Mouse (Mus musculus) hindbrain, postnatal 0 days (tissue): Measurements from ENCODE around the gene Grin2c. TPM values are rescaled to one million over a fixed set of nuclear protein-coding genes. Genes with fewer than 3 reads are reported as not detected.

Experiments used
- ATAC-seq: fragments of 200-750 bp; cut with Nextera tagmentation; 2 replicates; pipeline ENCODE4 v1.8.0; 2017; ENCODE audit warnings: mild to moderate bottlenecking, moderate TSS enrichment, moderate library complexity
- DNase-seq: peaks from one replicate; pipeline ENCODE4 v3.0.0-alpha.2; 2015; ENCODE audit warnings: low spot score
- H3K27ac ChIP-seq: fragments of 300-500 bp; sonication (generic); 2 replicates; pipeline ENCODE4 v1.5.1; 2014; ENCODE audit warnings: mild to moderate bottlenecking
- H3K27me3 ChIP-seq: fragments of 300-500 bp; sonication (generic); 2 replicates; pipeline ENCODE4 v1.6.1; 2014; ENCODE audit warnings: low read length, mixed read lengths; ENCODE audit not compliant: insufficient read depth
- H3K36me3 ChIP-seq: fragments of 300-500 bp; sonication (generic); 2 replicates; pipeline ENCODE4 v1.6.1; 2014; ENCODE audit warnings: low read length, mixed read lengths; ENCODE audit not compliant: insufficient read depth
- H3K4me1 ChIP-seq: fragments of 300-500 bp; sonication (generic); 2 replicates; pipeline ENCODE4 v1.6.1; 2014; ENCODE audit warnings: antibody characterized with exemption, low read length, mixed read lengths; ENCODE audit not compliant: insufficient read depth
- H3K4me2 ChIP-seq: fragments of 300-500 bp; sonication (generic); 2 replicates; pipeline ENCODE4 v1.6.1; 2014; ENCODE audit warnings: low read depth, mild to moderate bottlenecking, low read length, moderate library complexity, mixed read lengths
- H3K4me3 ChIP-seq: fragments of 300-500 bp; sonication (generic); 2 replicates; pipeline ENCODE4 v1.5.1; 2014; ENCODE audit warnings: low read length
- H3K9ac ChIP-seq: fragments of 300-500 bp; sonication (generic); replicated peaks from 2 replicates; pipeline ENCODE4 v1.6.1; 2014; ENCODE audit warnings: mild to moderate bottlenecking, low read length, moderate library complexity, mixed read lengths
- H3K9me3 ChIP-seq: fragments of 300-500 bp; sonication (generic); 2 replicates; pipeline ENCODE4 v1.6.1; 2016; ENCODE audit warnings: low read length, mixed read lengths
- CTCF ChIP-seq: IDR thresholded peaks from 2 replicates; pipeline ENCODE4 v1.5.1; 2016; ENCODE audit warnings: antibody characterized with exemption, control low read depth, low read depth
- WGBS: fragments of 180-500 bp; shearing (Covaris S2); extraction: QIAGEN DNeasy Blood & Tissue Kit; methylation state at CpG from one replicate; pipeline ENCODE4 v1.1.7; 2014; 5-methylcytosine and 5-hydroxymethylcytosine counted together
- polyA plus RNA-seq: library from polyadenylated mRNA; unstranded; fragments of >200 nt; fragmentation: Nextera tagmentation; extraction: Ambion mirVana; gene quantifications from 2 replicates; pipeline ENCODE4 v1.2.1, GENCODE M21; 2015
- total RNA-seq: library from RNA; depleted of rRNA; stranded (reverse); fragments of >200 nt; gene quantifications from 2 replicates; pipeline ENCODE4 v1.2.3, GENCODE M21; 2014; rRNA removed

Gene Grin2c
- total RNA-seq (6.9 and 7.1 TPM in 2 replicates), polyA plus RNA-seq (1.0 and 1.1 TPM in 2 replicates)

GRCm38 (mm10) chr11:115267061-115267883 lies at the start of gene Grin2c:
Grin2c (minus strand) TSS chr11:115267243.
- H3K4me3 ChIP-seq, result peak within 1 kb of the TSS; percentile 38
- H3K27ac ChIP-seq, result no peak within 1 kb of the TSS
- peak within 1 kb of the TSS; percentile 40 for H3K9ac ChIP-seq
- H3K27me3 ChIP-seq, result peaks cover 52% of the 10 kb centered on the region
- H3K4me2 ChIP-seq, result peak within 1 kb of the TSS; percentile 61
- peaks cover 13% of the 10 kb centered on the region for H3K4me1 ChIP-seq
- H3K9me3 ChIP-seq, result no peaks in the 10 kb centered on the region
- ATAC-seq (no peak), DNase-seq (no peak)
- no peak for TF ChIP-seq CTCF
- WGBS, result 9% methylated on average over 38 of the region's 50 CpGs
- H3K36me3 ChIP-seq, result peaks cover 13% of the 10 kb centered on the region

GRCm38 (mm10) chr11:115314249-115314648 lies 47.2 kb upstream of the Grin2c start:
- H3K27ac ChIP-seq, result no peak overlapping the region
- 36% methylated on average over 2 of the region's 2 CpGs for WGBS
- peak; percentile 41 for TF ChIP-seq CTCF
- no peak for ATAC-seq
- no peak overlapping the region for H3K4me3 ChIP-seq
- no peaks in the 10 kb centered on the region for H3K36me3 ChIP-seq
- no peak for DNase-seq
- no peaks in the 10 kb centered on the region for H3K9me3 ChIP-seq
- H3K4me1 ChIP-seq, result no peaks in the 10 kb centered on the region
- H3K9ac ChIP-seq, result no peak overlapping the region
- H3K27me3 ChIP-seq, result peaks cover 55% of the 10 kb centered on the region
- H3K4me2 ChIP-seq, result no peak overlapping the region

GRCm38 (mm10) chr11:115308781-115309180 lies 41.7 kb upstream of the Grin2c start:
- DNase-seq (no peak), ATAC-seq (no peak)
- Histone ChIP-seq H3K36me3 (no peaks in the 10 kb centered on the region), H3K4me2 (no peak overlapping the region), H3K9ac (no peak overlapping the region), H3K9me3 (no peaks in the 10 kb centered on the region), H3K4me3 (no peak overlapping the region), H3K4me1 (no peaks in the 10 kb centered on the region), H3K27me3 (peaks cover 9% of the 10 kb centered on the region; the same call in 1 of the 2 replicates), H3K27ac (no peak overlapping the region)
- TF ChIP-seq CTCF, result no peak
- 71% methylated on average over 1 of the region's 1 CpGs for WGBS

GRCm38 (mm10) chr11:115306863-115307262 lies 39.8 kb upstream of the Grin2c start, which contains the start of gene Otop2:
Otop2 (plus strand) TSS chr11:115307163.
- Histone ChIP-seq H3K4me3 (no peak within 1 kb of the TSS), H3K36me3 (no peaks in the 10 kb centered on the region), H3K9ac (no peak within 1 kb of the TSS), H3K27me3 (no peaks in the 10 kb centered on the region; the same call in 1 of the 2 replicates), H3K4me1 (no peaks in the 10 kb centered on the region), H3K9me3 (no peaks in the 10 kb centered on the region), H3K27ac (no peak within 1 kb of the TSS), H3K4me2 (no peak within 1 kb of the TSS)
- no peak for ATAC-seq
- no peak for DNase-seq
- WGBS, result 14% methylated on average over 8 of the region's 8 CpGs
- TF ChIP-seq CTCF, result no peak

GRCm38 (mm10) chr11:115303167-115303566 lies 36.1 kb upstream of the Grin2c start:
- Histone ChIP-seq H3K9ac (no peak overlapping the region), H3K9me3 (no peaks in the 10 kb centered on the region), H3K27me3 (no peaks in the 10 kb centered on the region; the same call in 1 of the 2 replicates), H3K27ac (no peak overlapping the region), H3K4me1 (no peaks in the 10 kb centered on the region), H3K4me2 (no peak overlapping the region), H3K4me3 (no peak overlapping the region), H3K36me3 (no peaks in the 10 kb centered on the region)
- 80% methylated on average over 8 of the region's 8 CpGs for WGBS
- no peak for ATAC-seq
- no peak for TF ChIP-seq CTCF
- DNase-seq, result no peak

GRCm38 (mm10) chr11:115301351-115301750 lies 34.3 kb upstream of the Grin2c start:
- no peaks in the 10 kb centered on the region for H3K36me3 ChIP-seq
- no peaks in the 10 kb centered on the region for H3K9me3 ChIP-seq
- no peak overlapping the region for H3K4me3 ChIP-seq
- no peaks in the 10 kb centered on the region; the same call in 1 of the 2 replicates for H3K27me3 ChIP-seq
- DNase-seq (no peak), ATAC-seq (no peak)
- H3K4me1 ChIP-seq, result no peaks in the 10 kb centered on the region
- no peak overlapping the region for H3K27ac ChIP-seq
- TF ChIP-seq CTCF, result no peak
- WGBS, result 81% methylated on average over 2 of the region's 2 CpGs
- no peak overlapping the region for H3K4me2 ChIP-seq
- H3K9ac ChIP-seq, result no peak overlapping the region

GRCm38 (mm10) chr11:115300745-115301144 lies 33.7 kb upstream of the Grin2c start:
- 79% methylated on average over 4 of the region's 4 CpGs for WGBS
- no peaks in the 10 kb centered on the region for H3K4me1 ChIP-seq
- no peak overlapping the region for H3K27ac ChIP-seq
- H3K9ac ChIP-seq, result no peak overlapping the region
- H3K4me3 ChIP-seq, result no peak overlapping the region
- no peak overlapping the region for H3K4me2 ChIP-seq
- no peak for DNase-seq
- H3K9me3 ChIP-seq, result no peaks in the 10 kb centered on the region
- no peaks in the 10 kb centered on the region for H3K36me3 ChIP-seq
- no peaks in the 10 kb centered on the region; the same call in 1 of the 2 replicates for H3K27me3 ChIP-seq
- no peak for ATAC-seq
- TF ChIP-seq CTCF, result peak; percentile 14; the same call in 1 of the 2 replicates
